ENCODE assay signal across 19 mouse cellular contexts in genomic region chr3:58181715-58182114, GRCm38 (mm10).
A peak's percentile ranks its signal among the peaks of the same experiment; 100 is the strongest.
DNase-seq lines count a peak whose midpoint lies in the region; ATAC-seq and TF ChIP-seq lines count a peak whose summit lies in the region.
"Had no signal": no experiment of that assay in that cellular context is flagged by ENCODE, and none has a peak within 500 bp of the region (broad histone marks: within the 10 kb centered on the region; RNA-seq: fewer than 3 reads in every experiment).

No protein-coding gene starts in this region.

- H3K27me3 ChIP-seq in heart, embryonic 13.5 days (replicated peaks): no peaks in the 10 kb centered on the region
- no peaks in the 10 kb centered on the region for H3K27me3 ChIP-seq in kidney, embryonic 14.5 days (ENCODE audit: control insufficient read depth, insufficient read depth, low read length)
- H3K27me3 ChIP-seq in stomach, postnatal 0 days (ENCODE audit: control insufficient read depth, insufficient read depth, low read length): no peaks in the 10 kb centered on the region
- no peaks in the 10 kb centered on the region for H3K27me3 ChIP-seq in midbrain, embryonic 15.5 days (replicated peaks)
- H3K27me3 ChIP-seq: embryonic facial prominence, embryonic 13.5 days; forebrain, embryonic 15.5 days; limb, embryonic 13.5 days; liver, embryonic 13.5 days had no signal

- H3K4me1 ChIP-seq in heart, embryonic 13.5 days: peaks cover 25% of the 10 kb centered on the region
- no peaks in the 10 kb centered on the region for H3K4me1 ChIP-seq in kidney, embryonic 14.5 days (ENCODE audit: control insufficient read depth, insufficient read depth, low read length)
- H3K4me1 ChIP-seq in stomach, postnatal 0 days (replicated peaks; ENCODE audit: control insufficient read depth, insufficient read depth): 0 out of 2 replicates have a peak, but pooled peaks cover 2% of the 10 kb centered on the region
- no peaks in the 10 kb centered on the region for H3K4me1 ChIP-seq in midbrain, embryonic 15.5 days
- H3K4me1 ChIP-seq: embryonic facial prominence, embryonic 13.5 days; forebrain, embryonic 15.5 days; limb, embryonic 13.5 days; liver, embryonic 13.5 days had no signal

- no peak overlapping the region for H3K4me3 ChIP-seq in heart, embryonic 13.5 days
- H3K4me3 ChIP-seq in kidney, embryonic 14.5 days (ENCODE audit: low read length): no peak overlapping the region
- H3K4me3 ChIP-seq in stomach, postnatal 0 days (ENCODE audit: low read depth, low read length): no peak overlapping the region
- no peak overlapping the region for H3K4me3 ChIP-seq in midbrain, embryonic 15.5 days
- H3K4me3 ChIP-seq: embryonic facial prominence, embryonic 13.5 days; forebrain, embryonic 15.5 days; limb, embryonic 13.5 days; liver, embryonic 13.5 days had no signal

- peak overlapping the region; percentile 61 for H3K4me2 ChIP-seq in heart, embryonic 13.5 days
- no peak overlapping the region for H3K4me2 ChIP-seq in kidney, embryonic 14.5 days (replicated peaks; ENCODE audit: low read depth, low read length)
- no peak overlapping the region for H3K4me2 ChIP-seq in stomach, postnatal 0 days (replicated peaks; ENCODE audit: low read depth)
- H3K4me2 ChIP-seq in midbrain, embryonic 15.5 days: no peak overlapping the region
- H3K4me2 ChIP-seq: embryonic facial prominence, embryonic 13.5 days; forebrain, embryonic 15.5 days; limb, embryonic 13.5 days; liver, embryonic 13.5 days; midbrain, embryonic 11.5 days had no signal

- TF ChIP-seq EP300 in stomach, postnatal 0 days (optimal IDR thresholded peaks at IDR 0.05): no peak

- peak; percentile 82; the same call in 1 of the 2 replicates for ATAC-seq in heart, embryonic 13.5 days (ENCODE audit: extremely low read depth, insufficient number of reproducible peaks, low FRiP score, low TSS enrichment)
- ATAC-seq in kidney, embryonic 14.5 days (ENCODE audit: low FRiP score, low TSS enrichment): no peak
- peak; percentile 41; the same call in 1 of the 2 replicates for ATAC-seq in stomach, postnatal 0 days (ENCODE audit: low FRiP score, low TSS enrichment)
- no peak for ATAC-seq in midbrain, embryonic 15.5 days (replicated peaks)
- ATAC-seq: forebrain, embryonic 15.5 days; hindbrain, embryonic 16.5 days had no signal

- 14% methylated on average over 3 of the region's 3 CpGs for WGBS in heart, embryonic 13.5 days
- 58% methylated on average over 3 of the region's 3 CpGs for WGBS in kidney, embryonic 14.5 days
- 35% methylated on average over 3 of the region's 3 CpGs for WGBS in stomach, postnatal 0 days
- WGBS in midbrain, embryonic 15.5 days: 50% methylated on average over 3 of the region's 3 CpGs

- H3K9ac ChIP-seq in heart, embryonic 13.5 days: peak overlapping the region; percentile 70
- no peak overlapping the region for H3K9ac ChIP-seq in kidney, embryonic 14.5 days (ENCODE audit: low read depth, low read length)
- no peak overlapping the region for H3K9ac ChIP-seq in stomach, postnatal 0 days (ENCODE audit: low read length)
- H3K9ac ChIP-seq in midbrain, embryonic 15.5 days: no peak overlapping the region
- H3K9ac ChIP-seq: embryonic facial prominence, embryonic 13.5 days; forebrain, embryonic 15.5 days; limb, embryonic 13.5 days; liver, embryonic 13.5 days had no signal

- TF ChIP-seq CTCF in stomach, postnatal 0 days (IDR thresholded peaks at IDR 0.05; ENCODE audit: low read depth): 0 out of 2 replicates have a peak, but pooled peaks have one; percentile 14

- H3K36me3 ChIP-seq in heart, embryonic 13.5 days: no peaks in the 10 kb centered on the region
- no peaks in the 10 kb centered on the region for H3K36me3 ChIP-seq in kidney, embryonic 14.5 days (ENCODE audit: control insufficient read depth, insufficient read depth, low read length)
- H3K36me3 ChIP-seq in stomach, postnatal 0 days (ENCODE audit: control insufficient read depth, insufficient read depth, low read length): no peaks in the 10 kb centered on the region
- no peaks in the 10 kb centered on the region for H3K36me3 ChIP-seq in midbrain, embryonic 15.5 days (replicated peaks)
- H3K36me3 ChIP-seq: embryonic facial prominence, embryonic 13.5 days; forebrain, embryonic 15.5 days; limb, embryonic 13.5 days; liver, embryonic 13.5 days had no signal

- H3K27ac ChIP-seq in heart, embryonic 13.5 days (replicated peaks): peak overlapping the region; percentile 90
- no peak overlapping the region for H3K27ac ChIP-seq in kidney, embryonic 14.5 days (ENCODE audit: low read depth, low read length)
- no peak overlapping the region for H3K27ac ChIP-seq in stomach, postnatal 0 days (replicated peaks)
- H3K27ac ChIP-seq in midbrain, embryonic 15.5 days: no peak overlapping the region
- H3K27ac ChIP-seq: forebrain, embryonic 15.5 days; limb, embryonic 13.5 days; liver, embryonic 13.5 days had no signal

- no peak for DNase-seq in heart, adult 9 months (ENCODE audit: low spot score in 2 of 2)
- DNase-seq in kidney, postnatal 36 days: peak; percentile 23 to 35
- DNase-seq in ZHBTc4 (ENCODE audit: low read depth, low spot score): peak; percentile 55
- peak; percentile 26 for DNase-seq in stomach, postnatal 0 days (ENCODE audit: low spot score)
- DNase-seq: adrenal gland, adult 8-10 months; cerebellum, adult 9-10 months; gastrocnemius, postnatal 14 days; kidney, adult 11 months; liver, embryonic 13.5 days; right cerebral cortex, adult 18-20 months; thymus, postnatal 25 days had no signal

- no peaks in the 10 kb centered on the region for H3K9me3 ChIP-seq in heart, embryonic 13.5 days
- H3K9me3 ChIP-seq in kidney, embryonic 14.5 days (ENCODE audit: control insufficient read depth, low read length): no peaks in the 10 kb centered on the region
- no peaks in the 10 kb centered on the region for H3K9me3 ChIP-seq in stomach, postnatal 0 days (ENCODE audit: control insufficient read depth, low read length)
- H3K9me3 ChIP-seq in midbrain, embryonic 15.5 days: no peaks in the 10 kb centered on the region
- H3K9me3 ChIP-seq: embryonic facial prominence, embryonic 13.5 days; forebrain, embryonic 15.5 days; limb, embryonic 13.5 days; liver, embryonic 13.5 days had no signal

Comparison
In these comparisons a context has a peak if more than half of its experiments do, and no peak if none do; other contexts are left out.
1. ATAC-seq: peak in heart, embryonic 13.5 days (single experiment) and stomach, postnatal 0 days (single experiment); none in kidney, embryonic 14.5 days (single experiment) and midbrain, embryonic 15.5 days (single experiment).
2. DNase-seq: peak in kidney, postnatal 36 days (2 of 2), ZHBTc4 (single experiment) and stomach, postnatal 0 days (single experiment); none in heart, adult 9 months (0 of 2).